Mouse (Mus musculus) liver, adult 2 months (tissue): ENCODE measurements around the gene Yy2. TPM values are rescaled to one million over a fixed set of nuclear protein-coding genes. Genes with fewer than 3 reads are reported as not detected.

Experiments
- DNase-seq: peaks from one replicate; pipeline ENCODE4 v3.0.0-alpha.2; 2011; ENCODE audit warnings: low read depth, low spot score; ENCODE audit errors: extremely low read depth
- H3K27ac ChIP-seq: fragments of 200-500 bp; replicated peaks from 2 replicates; pipeline ENCODE4 v1.5.1; 2012; ENCODE audit warnings: low read depth, mild to moderate bottlenecking, control low read depth, inconsistent platforms, low read length; ENCODE audit not compliant: insufficient read depth
- H3K27me3 ChIP-seq: fragments of 200-500 bp; 2 replicates; pipeline ENCODE4 v1.6.1; 2012; ENCODE audit warnings: mild to moderate bottlenecking, moderate library complexity, low read length, inconsistent platforms; ENCODE audit not compliant: control insufficient read depth, insufficient read depth
- H3K36me3 ChIP-seq: fragments of 200-500 bp; 2 replicates; pipeline ENCODE4 v1.6.1; 2012; ENCODE audit warnings: low read length, inconsistent platforms; ENCODE audit not compliant: control insufficient read depth, insufficient read depth
- H3K4me1 ChIP-seq: fragments of 200-500 bp; 2 replicates; pipeline ENCODE4 v1.6.1; 2011; ENCODE audit warnings: low read length; ENCODE audit not compliant: control insufficient read depth, insufficient read depth
- H3K4me3 ChIP-seq: fragments of 200-500 bp; 2 replicates; pipeline ENCODE4 v1.5.1; 2011; ENCODE audit warnings: low read depth, mild to moderate bottlenecking, control low read depth, low read length, moderate library complexity; ENCODE audit not compliant: insufficient read depth
- H3K79me2 ChIP-seq: fragments of 200-500 bp; 2 replicates; pipeline ENCODE4 v1.6.1; 2012; ENCODE audit warnings: inconsistent platforms, mild to moderate bottlenecking, low read length, moderate library complexity; ENCODE audit not compliant: control insufficient read depth, insufficient read depth
- H3K9ac ChIP-seq: fragments of 200-500 bp; 2 replicates; pipeline ENCODE4 v1.6.1; 2012; ENCODE audit warnings: low read depth, mild to moderate bottlenecking, control low read depth, inconsistent platforms, low read length
- CTCF ChIP-seq: fragments of 200-500 bp; IDR thresholded peaks from 2 replicates; pipeline ENCODE4 v1.5.1; 2011; ENCODE audit warnings: low read depth, low read length, control low read depth
- POLR2A ChIP-seq: fragments of 200-500 bp; IDR thresholded peaks from 2 replicates; pipeline ENCODE4 v1.6.1; 2011; ENCODE audit warnings: low read length, control low read depth; ENCODE audit not compliant: insufficient read depth; ENCODE audit errors: extremely low read depth
- whole genome bisulfite sequencing: fragments of 180-500 bp; shearing (Covaris S2); methylation state at CpG from one replicate; pipeline ENCODE4 v1.1.7; 2018; 5-methylcytosine and 5-hydroxymethylcytosine counted together
- polyA plus RNA-seq: library from polyadenylated mRNA; depleted of rRNA; stranded (reverse); fragments of >200 nt; gene quantifications from 2 replicates; pipeline ENCODE4 v1.2.3, GENCODE M21; 2012; rRNA removed
- total RNA-seq: library from RNA; depleted of rRNA; stranded (reverse); fragments of >200 nt; gene quantifications from 2 replicates; pipeline ENCODE4 v1.2.3, GENCODE M21; 2014; rRNA removed

Yy2 gene
- total and polyA plus RNA-seq, 2 experiments = 1.3 TPM; not detected in 1

DNA sequence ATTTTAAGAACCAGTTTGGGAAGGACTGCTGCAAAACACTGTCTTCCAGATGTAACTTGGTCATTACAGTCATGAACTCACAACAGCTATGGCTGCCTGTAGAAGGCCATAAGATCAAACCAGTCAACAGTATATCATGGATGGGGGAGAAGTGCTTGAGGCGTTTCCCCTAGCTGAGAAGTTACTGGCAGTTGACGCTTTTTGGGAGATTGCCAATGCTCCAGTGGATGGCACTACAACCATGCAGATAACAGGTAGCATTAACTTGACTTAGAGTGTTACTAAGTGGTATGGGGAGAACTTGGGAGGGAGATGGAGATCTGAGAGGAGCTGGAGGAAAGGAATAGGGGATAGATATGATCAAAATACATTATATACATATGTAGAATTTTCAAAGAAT lies 5.9 kb upstream of the Yy2 start:
- Histone ChIP-seq H3K9ac (no peak overlapping the region), H3K27ac (no peak overlapping the region), H3K4me3 (no peak overlapping the region), H3K79me2 (no peaks in the 10 kb centered on the region), H3K27me3 (no peaks in the 10 kb centered on the region), H3K4me1 (no peaks in the 10 kb centered on the region), H3K36me3 (no peaks in the 10 kb centered on the region; the same call in 1 of the 2 replicates)
- 86% methylated on average over 2 of the region's 2 CpGs for WGBS
- DNase-seq = no peak
- no peak for TF ChIP-seq POLR2A
- no peak for TF ChIP-seq CTCF

DNA sequence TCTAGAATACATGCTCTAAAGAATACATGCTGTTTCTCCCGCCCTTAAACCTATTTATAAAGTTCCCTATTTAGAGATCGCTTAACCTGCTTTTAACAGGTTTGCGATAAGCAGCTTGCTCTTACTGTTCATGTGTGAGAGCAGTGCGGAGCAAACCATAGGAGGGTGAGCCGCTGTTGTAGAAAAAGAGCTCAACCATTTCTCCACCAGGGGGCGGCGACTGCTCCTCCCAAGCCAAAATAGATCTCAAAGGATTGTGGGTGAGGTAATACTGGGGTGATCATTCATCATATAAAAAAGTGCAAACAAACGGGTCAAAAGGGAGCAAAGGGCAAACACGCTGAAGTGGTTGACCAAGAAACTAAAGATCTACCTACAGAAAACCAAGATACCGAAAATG lies 5.0 kb downstream of the Yy2 start:
- Histone ChIP-seq H3K79me2 (no peaks in the 10 kb centered on the region), H3K4me3 (no peak overlapping the region), H3K36me3 (peaks cover 6% of the 10 kb centered on the region), H3K27me3 (no peaks in the 10 kb centered on the region), H3K27ac (no peak overlapping the region), H3K9ac (no peak overlapping the region), H3K4me1 (no peaks in the 10 kb centered on the region)
- peak; percentile 14 for DNase-seq
- WGBS = 76% methylated on average over 10 of the region's 10 CpGs
- no peak for TF ChIP-seq POLR2A
- TF ChIP-seq CTCF = peak; percentile 45

DNA sequence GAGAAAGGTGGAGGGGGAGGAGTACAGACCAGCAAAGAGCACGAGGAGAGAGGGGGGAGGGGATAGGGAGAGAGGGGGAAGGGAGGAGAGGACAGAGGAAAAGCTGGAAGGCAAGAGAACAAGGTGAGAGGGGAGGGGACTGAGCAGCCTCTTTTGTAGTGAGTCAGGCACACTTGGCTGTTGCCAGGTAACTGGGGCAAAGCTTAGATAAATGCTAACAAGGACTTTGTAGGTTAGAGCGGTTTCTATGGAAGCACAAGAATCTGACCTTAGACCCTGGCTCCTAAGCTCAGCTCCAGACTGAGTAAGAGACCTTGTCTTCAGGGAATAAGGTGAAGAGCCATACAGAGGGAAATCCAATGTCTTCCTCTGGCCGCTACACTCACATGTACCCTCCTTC lies 21.7 kb downstream of the Yy2 start:
- Histone ChIP-seq H3K4me3 (no peak overlapping the region), H3K79me2 (no peaks in the 10 kb centered on the region), H3K27ac (no peak overlapping the region), H3K36me3 (no peaks in the 10 kb centered on the region; the same call in none of the 2 replicates), H3K4me1 (no peaks in the 10 kb centered on the region), H3K9ac (no peak overlapping the region), H3K27me3 (no peaks in the 10 kb centered on the region)
- WGBS = 25% methylated on average over 3 of the region's 3 CpGs
- peak; percentile 54 for DNase-seq
- no peak for TF ChIP-seq POLR2A
- no peak for TF ChIP-seq CTCF

Other genes with a start within 250 kb of the Yy2 start
- gene Phex, start 153.7 kb downstream of the Yy2 start, total RNA-seq = not detected in 2 replicates
- gene Phex, start 153.7 kb downstream of the Yy2 start, polyA plus RNA-seq = not detected in 2 replicates
- 5.5 and 7.5 TPM in 2 replicates for gene Sms, start 76.7 kb downstream of the Yy2 start, total RNA-seq
- 2.3 and 3.2 TPM in 2 replicates for gene Sms, start 76.7 kb downstream of the Yy2 start, polyA plus RNA-seq
- 3.8 and 4.7 TPM in 2 replicates for gene Mbtps2, start 29.7 kb upstream of the Yy2 start, total RNA-seq
- 5.5 and 6.3 TPM in 2 replicates for gene Mbtps2, start 29.7 kb upstream of the Yy2 start, polyA plus RNA-seq
- gene Smpx, start 129.9 kb upstream of the Yy2 start, total RNA-seq = 0.37 TPM in 1 of 2 replicates, not detected in the other
- gene Smpx, start 129.9 kb upstream of the Yy2 start, polyA plus RNA-seq = not detected in 2 replicates
- 0.09 TPM in 1 of 2 replicates, not detected in the other for gene Klhl34, start 249.4 kb upstream of the Yy2 start, total RNA-seq
- gene Klhl34, start 249.4 kb upstream of the Yy2 start, polyA plus RNA-seq = not detected in 2 replicates